ENCODE assay signal across 8 mouse cellular contexts in genomic region chr11:62602619-62603311, GRCm38 (mm10). TPM values are rescaled to one million over a fixed set of nuclear protein-coding genes. Genes with fewer than 3 reads are reported as not detected.
A peak's percentile ranks its signal among the peaks of the same experiment; 100 is the strongest.
DNase-seq lines count a peak whose midpoint lies in the region; ATAC-seq and TF ChIP-seq lines count a peak whose summit lies in the region.

No protein-coding gene starts in this region.

- H3K9me3 ChIP-seq in megakaryocyte, embryonic 14.5 days = no peaks in the 10 kb centered on the region

- H3K27ac ChIP-seq in gastrocnemius, adult 2 months = peak overlapping the region; percentile 98

- H3K27me3 ChIP-seq in megakaryocyte, embryonic 14.5 days (replicated peaks) = no peaks in the 10 kb centered on the region

- peaks cover 77% of the 10 kb centered on the region for H3K36me3 ChIP-seq in megakaryocyte, embryonic 14.5 days (replicated peaks; ENCODE audit: low read length)

- peak; percentile 6; the same call in 1 of the 2 replicates for TF ChIP-seq CTCF in gastrocnemius, adult 2 months (IDR thresholded peaks at IDR 0.05)

- peak; percentile 99 for DNase-seq in ZHBTc4 (ENCODE audit: low read depth, low spot score)
- DNase-seq in gastrocnemius, adult 2 months = peak; percentile 98
- DNase-seq in hindlimb bud, embryonic 11.5 days (ENCODE audit: extremely low spot score, low read depth, low spot score) = peak; percentile 91
- peak; percentile 96 to 97 for DNase-seq in left cerebral cortex, adult 8-10 months (ENCODE audit: low spot score in 2 of 2)
- peak; percentile 99 for DNase-seq in right cerebral cortex, postnatal 10 days (ENCODE audit: low spot score in 2 of 2)
- DNase-seq in urinary bladder, postnatal 25 days (ENCODE audit: low spot score) = peak; percentile 94

- intact Hi-C loops in gastrocnemius, adult 2 months (cut with DNase I) = no loop called here

- ATAC-seq in common myeloid progenitor, adult 5-6 weeks (replicated peaks; ENCODE audit: low read depth, poor library complexity, severe bottlenecking) = peak; percentile 82

- H3K4me1 ChIP-seq in megakaryocyte, embryonic 14.5 days = peaks cover 48% of the 10 kb centered on the region

- peak overlapping the region; percentile 80 for H3K4me3 ChIP-seq in gastrocnemius, adult 2 months
- H3K4me3 ChIP-seq in megakaryocyte, embryonic 14.5 days (replicated peaks) = peak overlapping the region; percentile 97

RNA-seq across cellular contexts. Expression of gene Trpv2, which starts 28.5 kb away (rescaled TPM):
- total RNA-seq in common myeloid progenitor, adult 5-6 weeks (2017) = 13.0 and 15.9 TPM in 2 replicates
- total RNA-seq in gastrocnemius, adult 2 months (2021) = 1 to 10 TPM in 1 of 2 experiments, under 1 TPM in 1; 0.89 to 1.1 TPM
- total RNA-seq in left cerebral cortex, adult 8-10 months (2022) = 10 to 100 TPM; 17.9 to 20.2 (median 19.3) TPM
- polyA plus RNA-seq in megakaryocyte, embryonic 14.5 days (2012; ENCODE audit: insufficient read depth, low replicate concordance) = 11.2 and 11.9 TPM in 2 replicates

RNA-seq across cellular contexts. Expression of gene Lrrc75a, which starts 45.6 kb away (rescaled TPM):
- 1.8 and 6.9 TPM in 2 replicates for total RNA-seq in common myeloid progenitor, adult 5-6 weeks (2017)
- 1 to 10 TPM; 3.2 to 5.6 TPM for total RNA-seq in gastrocnemius, adult 2 months (2021)
- 10 to 100 TPM; 18.8 to 21.2 (median 19.8) TPM for total RNA-seq in left cerebral cortex, adult 8-10 months (2022)
- polyA plus RNA-seq in megakaryocyte, embryonic 14.5 days (2012; ENCODE audit: insufficient read depth, low replicate concordance) = 4.6 and 8.6 TPM in 2 replicates

RNA-seq across cellular contexts. Expression of gene Mmgt2, which starts 45.7 kb away (rescaled TPM):
- total RNA-seq in common myeloid progenitor, adult 5-6 weeks (2017) = 13.0 and 28.6 TPM in 2 replicates
- total RNA-seq in gastrocnemius, adult 2 months (2021) = 1 to 10 TPM; 2.9 to 3.5 TPM
- 10 to 100 TPM; 21.5 to 34.3 (median 25.6) TPM for total RNA-seq in left cerebral cortex, adult 8-10 months (2022)
- 19.9 and 26.5 TPM in 2 replicates for polyA plus RNA-seq in megakaryocyte, embryonic 14.5 days (2012; ENCODE audit: insufficient read depth, low replicate concordance)

RNA-seq across cellular contexts. Expression of gene Ubb, which starts 51.8 kb away (rescaled TPM):
- 1,111 and 1,232 TPM in 2 replicates for total RNA-seq in common myeloid progenitor, adult 5-6 weeks (2017)
- total RNA-seq in gastrocnemius, adult 2 months (2021) = 100 to 1,000 TPM; 776 to 989 TPM
- 1,000 to 10,000 TPM; 1,765 to 1,972 (median 1,844) TPM for total RNA-seq in left cerebral cortex, adult 8-10 months (2022)
- polyA plus RNA-seq in megakaryocyte, embryonic 14.5 days (2012; ENCODE audit: insufficient read depth, low replicate concordance) = 1,084 and 1,175 TPM in 2 replicates

Comparison
In these comparisons a context has a peak if more than half of its experiments do, and no peak if none do; other contexts are left out.
1. Peak in every context shown above with its lines: DNase-seq, ATAC-seq, H3K4me3 ChIP-seq and H3K27ac ChIP-seq.